Mouse (Mus musculus) brain, embryonic 18.5 days (tissue): ENCODE results near the gene Dbp.
"Not testable (repeated sequence)": the region's sequence is repeated elsewhere in the genome, so short reads cannot be mapped to it uniquely, and the experiment has no call there.

Source experiments
- DNase-seq: peaks from one replicate; pipeline ENCODE4 v3.0.0-alpha.2; 2012; ENCODE audit warnings: low read depth, low spot score

The Dbp gene

DNA sequence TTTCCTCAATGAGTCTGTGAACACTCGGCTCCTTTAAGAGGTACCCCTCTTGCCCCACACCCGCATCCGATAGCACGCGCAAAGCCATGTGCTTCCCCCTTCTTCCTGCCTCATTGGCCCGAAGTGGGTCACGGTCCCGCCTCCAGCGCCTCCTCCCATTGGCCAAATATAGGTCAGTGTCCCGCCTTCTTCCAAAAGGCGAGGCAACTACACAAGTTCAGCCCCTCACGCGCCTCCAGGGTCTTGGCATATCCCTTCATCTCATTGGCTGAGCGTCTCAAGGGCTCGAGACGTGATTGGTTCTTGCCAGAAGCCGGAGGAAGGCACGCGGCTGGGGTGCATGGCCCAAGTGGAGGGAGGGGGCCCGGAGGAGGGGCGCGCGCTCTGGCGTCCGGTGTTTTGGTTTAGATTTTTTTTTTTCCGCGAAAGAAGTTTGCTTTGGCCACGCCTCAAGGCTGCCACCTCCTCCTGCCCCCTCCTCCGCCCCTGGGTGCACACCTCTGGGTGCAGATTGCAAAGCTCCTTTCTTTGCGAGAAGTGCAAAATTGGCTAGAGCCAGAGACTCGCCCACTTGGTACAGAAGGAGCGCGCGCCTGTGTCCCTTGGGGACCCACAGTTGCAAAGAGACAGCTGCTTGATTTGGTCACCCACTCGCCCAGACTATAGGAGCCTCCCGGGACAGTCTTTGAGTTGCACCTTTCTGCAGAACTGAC lies at the start of gene Dbp:
Dbp (plus strand) TSS at position 359 of the 713 bp plus-strand sequence.
- peak; percentile 99 for DNase-seq

DNA sequence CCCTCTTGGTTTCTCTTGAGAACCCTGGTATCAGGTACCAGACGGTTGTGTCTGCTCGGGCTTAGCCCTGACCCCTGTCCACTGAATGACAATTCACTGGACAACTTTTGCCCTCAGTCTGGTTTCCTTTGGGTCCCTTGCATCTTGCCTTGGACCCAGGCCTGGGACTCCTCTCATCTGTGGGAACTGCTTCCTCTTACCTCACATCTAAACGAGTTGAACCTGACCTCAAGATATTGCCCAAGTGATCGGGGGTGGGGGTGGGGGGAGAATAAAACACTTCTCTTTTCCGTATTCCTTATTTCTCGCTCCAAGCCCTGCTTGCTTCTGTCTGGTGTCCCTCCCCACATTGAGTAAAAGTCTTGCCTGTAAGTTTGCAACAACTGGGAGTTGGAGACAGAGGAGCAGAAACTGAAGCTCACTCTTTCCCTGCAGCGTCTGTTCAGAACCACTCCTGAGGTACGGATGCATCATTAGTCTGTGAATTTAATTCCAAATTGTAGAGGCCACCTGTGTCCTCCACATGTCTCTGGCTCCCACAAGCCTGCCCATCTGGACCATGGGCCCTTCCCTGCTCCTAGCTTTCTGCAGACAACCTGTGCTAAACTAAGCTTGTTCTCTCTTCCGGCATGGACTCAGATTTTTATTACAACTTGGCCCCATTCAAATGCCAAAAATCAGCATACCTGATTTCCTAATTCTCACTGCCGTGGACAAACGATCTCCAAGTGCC lies 44.0 kb upstream of the Dbp start:
- no peak for DNase-seq

GRCm38 (mm10) chr7:45661702-45662101 lies 43.2 kb upstream of the Dbp start:
- not testable (repeated sequence) for DNase-seq

DNA sequence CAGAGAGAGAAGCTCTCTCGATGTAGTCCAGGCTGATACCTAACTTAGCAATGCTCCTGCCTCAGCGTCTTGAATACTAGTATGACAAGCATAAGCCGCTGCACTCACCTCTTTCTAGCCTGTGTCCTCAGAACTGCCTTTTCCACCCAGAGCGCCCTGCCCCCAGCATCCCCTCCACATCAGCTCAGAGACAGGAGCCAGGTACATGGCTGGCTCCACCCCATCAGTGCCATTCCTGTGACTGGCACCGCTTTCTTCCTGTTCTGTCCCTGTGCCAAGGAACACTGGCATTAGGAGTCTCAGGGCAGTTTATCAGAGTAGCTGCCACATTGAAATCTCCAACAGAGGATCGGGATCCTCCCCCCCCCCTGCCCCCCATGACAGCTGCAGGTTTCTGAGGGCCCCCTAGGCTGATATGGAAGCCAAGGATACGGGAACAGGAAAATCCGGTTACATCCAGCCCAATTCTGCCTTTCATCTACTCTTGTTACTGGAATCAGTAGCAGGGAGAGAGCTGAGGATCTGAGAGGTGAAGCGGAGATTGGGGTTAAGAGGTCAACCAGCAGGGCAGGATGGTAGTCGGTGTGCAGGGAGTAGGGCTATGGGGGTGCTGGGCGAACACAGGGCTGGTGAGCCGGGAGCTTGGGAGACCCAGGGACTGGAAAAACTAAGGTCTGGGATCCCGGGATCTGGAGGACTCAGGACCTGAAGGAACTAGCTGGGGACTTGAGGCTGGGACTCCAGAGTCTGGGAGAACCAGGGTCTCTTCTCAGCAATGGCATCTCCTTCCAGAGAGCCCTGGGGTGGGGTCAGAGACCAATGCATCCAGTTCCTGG lies 39.4 kb upstream of the Dbp start:
- DNase-seq: no peak

- no peak for DNase-seq
These were observed 38.7 kb upstream of the Dbp start, which contains the start of gene Fut2 for GRCm38 (mm10) chr7:45666161-45666560. TSS of gene Fut2 (minus strand) at chr7:45666394.

GRCm38 (mm10) chr7:45667761-45668160 lies 37.1 kb upstream of the Dbp start:
- no peak for DNase-seq

- no peak for DNase-seq
These were observed 36.0 kb upstream of the Dbp start for GRCm38 (mm10) chr7:45668921-45669320.

- DNase-seq: no peak
These were observed 27.1 kb upstream of the Dbp start for GRCm38 (mm10) chr7:45677627-45678295.

DNA sequence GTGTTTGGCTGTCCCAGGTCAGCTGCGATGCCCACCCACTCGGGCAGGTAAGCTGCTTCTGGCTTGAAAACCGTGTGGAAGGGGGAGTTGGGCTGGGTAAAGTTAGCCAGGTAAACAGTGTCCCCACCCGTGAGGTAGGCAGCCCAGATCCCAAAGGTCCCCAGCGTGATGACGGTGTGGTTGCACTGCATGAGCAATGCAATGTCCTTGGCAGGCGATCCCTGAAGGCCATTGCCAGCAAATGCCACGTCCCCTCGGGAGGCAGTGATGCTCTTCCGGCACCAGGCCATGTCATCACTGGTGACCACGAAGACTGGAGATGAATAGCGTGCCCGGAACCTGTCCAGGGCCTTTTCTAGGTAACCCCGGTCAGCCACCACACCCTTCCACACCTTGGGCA lies 26.4 kb upstream of the Dbp start:
- no peak for DNase-seq

- no peak for DNase-seq
These were observed 24.8 kb upstream of the Dbp start for GRCm38 (mm10) chr7:45679966-45680621.

- DNase-seq: no peak
These were observed 23.7 kb upstream of the Dbp start for GRCm38 (mm10) chr7:45681046-45681736.

DNA sequence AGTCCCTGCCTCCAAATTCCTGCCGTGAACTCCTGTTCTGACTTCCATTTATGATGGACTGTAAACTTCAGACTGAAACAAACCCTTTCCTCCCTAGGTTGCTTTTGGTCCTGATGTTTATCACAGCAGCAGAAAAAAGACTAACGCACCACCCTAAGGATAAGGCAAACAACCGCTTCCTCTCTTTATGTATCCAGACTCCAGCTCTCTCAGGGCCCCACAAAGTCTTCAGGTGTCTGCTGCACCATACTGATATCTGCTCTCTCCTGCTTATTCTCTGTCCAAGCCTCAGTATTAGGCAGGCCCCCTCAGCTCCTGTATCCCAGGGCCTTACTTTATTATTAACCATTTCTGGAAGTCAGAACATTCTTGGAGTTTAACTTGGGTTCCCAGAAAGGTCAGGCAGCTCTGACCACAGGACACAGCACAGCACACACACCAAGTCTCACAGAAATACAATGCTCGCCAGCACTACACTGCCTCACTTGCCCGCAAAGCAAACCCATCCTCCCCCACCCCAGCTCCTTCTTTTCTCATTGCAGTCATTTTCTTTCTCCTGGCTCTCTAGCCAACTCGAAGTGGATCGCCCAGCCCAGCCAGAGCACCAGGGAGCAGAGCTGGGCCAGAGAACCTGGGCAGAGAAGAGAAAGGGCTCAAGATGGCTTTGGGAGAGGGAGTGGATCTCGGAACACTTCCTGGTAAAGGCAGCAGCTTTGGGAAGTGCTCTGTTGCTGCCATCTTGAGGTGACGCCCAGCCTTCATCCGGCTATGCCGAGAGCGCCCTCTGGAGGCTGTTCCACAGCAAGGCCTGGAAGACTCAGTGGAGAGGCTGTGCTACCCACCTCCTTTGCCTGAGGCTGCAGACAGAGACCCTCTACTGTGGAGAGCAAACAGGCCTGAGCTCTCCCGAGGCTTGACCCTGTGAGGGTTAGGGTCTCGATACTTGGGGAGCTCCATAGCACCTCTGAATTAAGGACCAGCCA lies 22.5 kb upstream of the Dbp start:
- DNase-seq: no peak

- no peak for DNase-seq
These were observed 21.4 kb upstream of the Dbp start, which contains the start of gene Ntn5 for GRCm38 (mm10) chr7:45683396-45684050. TSS of gene Ntn5 (plus strand) at chr7:45684022.

DNA sequence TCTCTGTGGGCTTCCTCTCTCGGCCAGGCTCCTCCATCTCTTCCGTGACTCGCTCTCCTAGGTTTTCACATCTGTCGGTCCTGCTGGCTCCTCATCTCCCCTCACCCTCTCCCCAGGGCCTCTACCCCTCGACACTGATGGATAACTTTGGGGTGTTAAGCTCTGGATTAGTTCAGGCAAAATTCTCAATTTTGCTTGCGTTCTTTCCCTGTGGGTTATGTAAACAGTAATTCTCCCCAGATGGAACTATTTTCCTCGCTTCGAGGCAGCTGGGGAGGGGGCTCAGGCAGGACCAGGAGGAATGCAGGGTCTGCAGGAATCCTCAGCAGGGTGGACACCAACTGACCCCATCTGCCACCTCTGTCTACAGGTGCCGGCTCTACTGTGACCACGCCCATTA lies 19.1 kb upstream of the Dbp start:
- no peak for DNase-seq

DNA sequence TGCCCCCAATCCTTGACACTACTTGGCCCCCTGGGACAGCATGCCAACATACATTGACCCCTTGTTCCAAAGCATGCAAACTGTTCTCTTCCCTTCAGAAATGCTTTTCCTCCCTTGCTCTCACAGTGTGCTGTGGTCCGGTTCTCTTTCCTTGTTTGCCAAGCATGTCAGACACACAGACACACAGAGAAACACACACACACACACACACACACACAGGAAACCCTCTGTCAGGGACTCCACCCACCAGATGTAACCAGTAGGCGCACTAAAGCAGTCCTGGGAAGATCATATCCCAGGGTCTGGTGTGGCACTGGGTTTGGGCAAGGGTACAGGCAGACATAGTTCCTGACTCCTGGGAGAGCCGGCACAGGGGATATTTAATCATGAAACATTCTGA lies 18.0 kb upstream of the Dbp start:
- DNase-seq: no peak

GRCm38 (mm10) chr7:45689099-45689498 lies 15.8 kb upstream of the Dbp start:
- no peak for DNase-seq

DNA sequence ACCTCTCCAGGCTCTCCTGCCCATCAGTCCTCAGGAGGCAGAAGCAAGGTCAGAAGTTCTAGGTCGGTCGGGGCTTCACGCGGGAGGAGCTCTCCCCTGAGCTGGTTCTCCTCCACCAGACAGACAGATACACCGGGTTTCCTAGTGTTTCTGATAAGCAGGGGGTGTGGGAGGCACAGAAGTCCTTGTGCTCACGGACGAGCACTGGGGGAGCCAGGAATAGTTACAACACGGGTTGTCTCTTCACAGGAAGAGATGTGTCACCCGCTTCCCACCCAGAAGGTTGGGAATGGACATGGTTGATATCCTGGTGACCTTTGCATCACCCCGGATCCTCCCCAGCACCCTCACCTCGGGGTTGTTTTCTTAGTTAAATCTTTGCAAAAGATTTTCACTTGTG lies 15.1 kb upstream of the Dbp start:
- DNase-seq: no peak

DNA sequence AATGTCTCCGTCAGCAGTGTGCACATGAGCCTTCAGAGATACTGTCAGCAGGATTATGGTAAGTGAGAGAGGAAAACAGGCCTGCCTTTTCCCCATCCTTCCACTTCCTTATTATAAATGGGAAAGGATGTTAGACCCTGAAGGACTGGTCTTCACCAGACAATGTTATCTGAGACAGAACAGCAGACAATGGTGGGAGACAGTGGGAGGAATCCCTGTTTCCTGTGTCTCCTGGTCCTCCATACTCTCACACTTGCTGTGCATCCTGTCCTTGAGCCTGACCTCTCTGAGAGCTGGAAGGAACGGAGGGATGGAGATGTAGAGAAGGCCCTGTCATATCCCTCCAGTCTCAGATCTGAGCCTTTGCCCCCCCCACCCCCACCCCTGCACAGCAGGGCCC lies 12.5 kb upstream of the Dbp start:
- no peak for DNase-seq
